Mouse (Mus musculus) kidney, embryonic 15.5 days (tissue): ENCODE data around the gene Vdac2. TPM values are rescaled to one million over a fixed set of nuclear protein-coding genes. Genes with fewer than 3 reads are reported as not detected.

Source experiments
- ATAC-seq: fragments of 200-750 bp; cut with Nextera tagmentation; replicated peaks from 2 replicates; pipeline ENCODE4 v1.8.0; 2017; ENCODE audit warnings: moderate TSS enrichment; ENCODE audit not compliant: low FRiP score
- H3K27ac ChIP-seq: fragments of 300-500 bp; sonication (generic); 2 replicates; pipeline ENCODE4 v1.5.1; 2015; ENCODE audit warnings: mild to moderate bottlenecking, inconsistent platforms
- H3K27me3 ChIP-seq: fragments of 300-500 bp; sonication (generic); 2 replicates; pipeline ENCODE4 v1.6.1; 2015; ENCODE audit warnings: inconsistent platforms
- H3K36me3 ChIP-seq: fragments of 300-500 bp; sonication (generic); 2 replicates; pipeline ENCODE4 v1.6.1; 2015; ENCODE audit warnings: inconsistent platforms
- H3K4me1 ChIP-seq: fragments of 300-500 bp; sonication (generic); 2 replicates; pipeline ENCODE4 v1.6.1; 2015; ENCODE audit warnings: inconsistent platforms
- H3K4me2 ChIP-seq: fragments of 300-500 bp; sonication (generic); 2 replicates; pipeline ENCODE4 v1.6.1; 2015; ENCODE audit warnings: moderate library complexity, mild to moderate bottlenecking, inconsistent platforms
- H3K4me3 ChIP-seq: fragments of 300-500 bp; sonication (generic); replicated peaks from 2 replicates; pipeline ENCODE4 v1.5.1; 2015; ENCODE audit warnings: mild to moderate bottlenecking, inconsistent platforms
- H3K9ac ChIP-seq: fragments of 300-500 bp; sonication (generic); 2 replicates; pipeline ENCODE4 v1.6.1; 2015; ENCODE audit warnings: mild to moderate bottlenecking, inconsistent platforms
- H3K9me3 ChIP-seq: fragments of 300-500 bp; sonication (generic); replicated peaks from 2 replicates; pipeline ENCODE4 v1.6.1; 2016; ENCODE audit warnings: inconsistent platforms
- WGBS: fragments of 180-500 bp; shearing (Covaris S2); methylation state at CpG from one replicate; pipeline ENCODE4 v1.1.7; 2015; ENCODE audit warnings: mixed read lengths; 5-methylcytosine and 5-hydroxymethylcytosine counted together
- polyA plus RNA-seq: library from polyadenylated mRNA; unstranded; fragments of >200 nt; fragmentation: Nextera tagmentation; extraction: Ambion mirVana; gene quantifications from 2 replicates; pipeline ENCODE4 v1.2.1, GENCODE M21; 2015

Vdac2 gene
- polyA plus RNA-seq, 1 experiment from 2014 or later: 318 TPM

DNA sequence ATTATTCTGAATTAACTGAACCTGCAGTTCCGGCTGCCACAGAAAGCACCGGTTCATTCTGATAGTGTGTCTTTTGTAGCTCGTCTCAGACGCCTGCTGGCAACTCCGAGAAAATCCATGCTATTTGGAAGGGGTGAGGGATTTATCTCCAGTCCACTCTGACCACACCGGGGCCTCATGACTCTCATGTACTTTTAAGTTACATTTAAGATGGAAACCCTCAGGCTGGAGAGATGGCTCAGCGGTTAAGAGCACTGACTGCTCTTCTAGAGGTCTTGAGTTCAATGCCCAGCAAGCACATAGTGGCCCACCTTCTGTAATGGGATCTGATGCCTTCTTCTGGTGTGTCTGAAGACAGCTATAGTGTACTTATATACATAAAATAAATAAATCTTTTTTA lies 2.7 kb upstream of the Vdac2 start:
- 62% methylated on average over 7 of the region's 7 CpGs for WGBS
- Histone ChIP-seq H3K4me1 (peaks cover 43% of the 10 kb centered on the region), H3K9me3 (no peaks in the 10 kb centered on the region), H3K27ac (peak overlapping the region; percentile 85), H3K9ac (no peak overlapping the region), H3K4me3 (no peak overlapping the region), H3K4me2 (no peak overlapping the region), H3K36me3 (no peaks in the 10 kb centered on the region), H3K27me3 (no peaks in the 10 kb centered on the region)
- peak; percentile 1; the same call in 1 of the 2 replicates for ATAC-seq

DNA sequence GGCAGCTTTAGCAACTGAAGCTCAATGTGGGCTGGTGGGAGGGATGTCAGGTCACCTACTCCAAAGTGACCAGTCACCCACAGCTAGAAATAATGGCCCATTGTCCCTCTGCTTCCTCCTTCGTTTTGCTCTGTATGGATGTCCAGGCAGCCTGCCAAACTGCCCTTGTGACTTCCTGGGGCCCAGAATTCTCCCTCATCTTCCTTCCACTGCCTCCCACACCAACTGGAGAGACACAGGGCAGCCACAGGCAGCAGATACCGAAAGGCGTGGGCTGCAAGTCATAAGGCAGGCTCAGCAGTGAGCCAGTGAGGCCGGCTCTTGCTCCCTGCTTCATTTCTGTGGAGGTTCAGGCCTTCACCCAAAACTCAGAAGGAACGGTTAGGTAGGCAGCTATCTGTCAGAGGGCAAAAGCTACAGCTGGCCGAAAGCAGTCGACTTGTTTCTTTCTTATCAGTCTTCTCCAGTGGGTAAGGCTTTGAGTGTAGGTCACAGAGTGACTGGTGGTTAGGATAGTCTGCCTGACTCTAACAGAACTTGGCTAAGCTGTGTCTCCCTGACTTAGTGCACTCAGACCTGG lies 2.2 kb upstream of the Vdac2 start:
- Histone ChIP-seq H3K9ac (no peak overlapping the region), H3K4me1 (peaks cover 43% of the 10 kb centered on the region), H3K9me3 (no peaks in the 10 kb centered on the region), H3K4me3 (no peak overlapping the region), H3K4me2 (no peak overlapping the region), H3K27me3 (no peaks in the 10 kb centered on the region), H3K36me3 (no peaks in the 10 kb centered on the region), H3K27ac (peak overlapping the region; percentile 85)
- WGBS: 14% methylated on average over 7 of the region's 7 CpGs
- ATAC-seq: peak; percentile 76

DNA sequence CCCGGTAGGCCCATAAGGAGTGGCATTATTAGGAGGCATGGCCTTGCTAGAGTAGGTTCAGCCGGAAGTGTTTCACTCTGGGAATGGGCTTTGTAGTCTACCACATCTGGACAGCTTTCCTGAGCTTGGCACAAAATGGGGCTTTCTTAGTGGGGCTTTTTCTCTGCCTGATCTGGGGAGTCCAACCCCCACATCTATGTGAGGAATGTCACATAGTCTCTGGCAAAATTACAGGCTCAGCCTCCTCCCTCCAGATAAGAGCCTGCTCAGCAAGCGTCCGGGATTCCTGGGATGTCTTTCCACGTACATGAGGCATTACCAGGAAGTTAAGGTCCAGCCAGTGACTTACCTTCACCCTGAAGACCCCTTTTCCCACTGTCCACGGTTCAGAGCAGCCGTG lies 1.1 kb upstream of the Vdac2 start:
- H3K4me3 ChIP-seq: no peak overlapping the region
- no peaks in the 10 kb centered on the region for H3K9me3 ChIP-seq
- 71% methylated on average over 7 of the region's 7 CpGs for WGBS
- peak overlapping the region; percentile 85 for H3K27ac ChIP-seq
- no peaks in the 10 kb centered on the region for H3K36me3 ChIP-seq
- no peaks in the 10 kb centered on the region for H3K27me3 ChIP-seq
- no peak overlapping the region for H3K4me2 ChIP-seq
- no peak for ATAC-seq
- no peak overlapping the region for H3K9ac ChIP-seq
- peaks cover 43% of the 10 kb centered on the region for H3K4me1 ChIP-seq

DNA sequence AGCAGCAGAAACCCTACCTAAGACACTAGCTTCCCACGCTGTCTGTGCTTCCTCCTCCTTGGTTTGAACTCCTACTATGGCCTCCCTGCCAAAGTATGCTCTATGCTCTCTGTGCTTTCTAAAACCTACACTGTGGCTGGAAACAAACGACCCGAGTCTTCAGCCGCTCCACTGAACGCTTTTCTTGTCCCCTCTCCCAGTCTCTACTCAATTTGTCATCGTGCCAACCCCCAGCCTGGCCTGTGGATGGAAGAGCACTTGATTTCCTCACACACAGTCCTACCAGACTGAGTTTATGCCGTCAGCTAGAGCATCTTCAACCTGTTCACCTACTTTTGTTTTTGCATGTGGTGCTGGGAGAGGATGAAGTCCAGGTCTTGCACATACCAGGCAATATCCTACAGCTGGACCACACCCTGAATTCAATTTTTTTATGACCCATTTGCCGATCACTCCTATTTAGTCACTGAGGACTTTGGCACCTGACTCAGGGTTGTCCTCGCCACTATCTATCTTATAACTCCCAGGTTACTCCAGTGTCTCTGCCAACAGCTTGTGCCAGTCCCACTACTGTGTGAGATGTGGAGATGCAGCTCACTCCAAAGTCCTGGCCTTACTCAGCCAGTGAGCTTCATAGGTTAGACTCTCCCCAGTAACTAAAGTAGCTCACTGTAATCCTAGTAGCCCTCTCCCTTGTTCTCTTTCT lies 901 bp downstream of the Vdac2 start:
- H3K9ac ChIP-seq: no peak overlapping the region
- peaks cover 49% of the 10 kb centered on the region for H3K4me1 ChIP-seq
- H3K27ac ChIP-seq: 0 out of 2 replicates have a peak overlapping the region, but pooled peaks have one; percentile 20
- no peak overlapping the region for H3K4me3 ChIP-seq
- no peaks in the 10 kb centered on the region for H3K27me3 ChIP-seq
- no peak for ATAC-seq
- WGBS: 69% methylated on average over 9 of the region's 9 CpGs
- no peak overlapping the region for H3K4me2 ChIP-seq
- H3K9me3 ChIP-seq: no peaks in the 10 kb centered on the region
- H3K36me3 ChIP-seq: no peaks in the 10 kb centered on the region

DNA sequence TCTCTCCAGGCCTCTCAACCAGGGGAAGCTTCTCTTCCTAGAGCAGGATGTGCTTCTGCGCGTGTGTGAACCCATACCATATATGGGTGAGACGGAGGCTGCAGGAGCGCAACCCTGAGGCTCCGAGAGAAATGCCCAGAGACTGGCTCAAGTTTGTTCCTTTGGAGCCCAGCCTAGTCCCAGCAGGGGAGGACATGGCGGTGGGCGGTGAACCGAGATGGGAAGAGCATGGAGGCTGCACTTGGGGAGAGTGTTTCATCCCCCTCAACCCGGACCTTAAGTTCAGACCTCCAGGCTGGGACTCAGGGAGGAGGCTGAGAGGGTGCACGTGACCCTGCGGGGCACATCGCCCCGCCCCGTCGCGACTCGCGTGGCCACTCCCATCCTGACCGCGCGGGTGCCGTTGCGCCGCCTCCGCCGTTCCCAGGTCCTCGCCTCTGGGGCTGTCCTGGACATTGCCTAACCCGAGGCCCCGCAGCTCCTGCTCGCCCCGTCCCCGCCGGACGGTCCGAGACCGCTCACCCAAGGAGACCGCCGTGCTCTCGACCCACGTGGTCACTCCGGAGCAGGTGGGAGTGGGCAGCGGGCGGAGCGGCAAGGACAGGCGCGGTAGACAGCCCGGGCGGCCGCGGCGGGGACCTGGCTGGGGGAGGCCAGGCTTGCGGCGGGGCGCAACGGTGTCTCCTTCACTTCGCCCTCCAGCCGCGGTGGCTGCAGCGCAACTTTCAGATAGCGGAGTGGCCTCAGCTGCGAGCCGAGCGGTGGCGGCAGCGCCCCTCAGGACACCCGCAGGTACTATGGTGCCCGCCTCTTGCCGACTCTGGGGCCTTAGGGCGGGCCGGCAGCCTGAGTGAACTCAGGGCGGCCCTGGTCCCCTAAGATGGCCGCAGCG lies 6.1 kb downstream of the Vdac2 start:
- Histone ChIP-seq H3K27ac (peak overlapping the region; percentile 99), H3K36me3 (peaks cover 31% of the 10 kb centered on the region), H3K4me1 (peaks cover 37% of the 10 kb centered on the region), H3K4me2 (peak overlapping the region; percentile 77), H3K9ac (peak overlapping the region; percentile 86), H3K27me3 (no peaks in the 10 kb centered on the region), H3K9me3 (no peaks in the 10 kb centered on the region), H3K4me3 (peak overlapping the region; percentile 73)
- ATAC-seq: peak; percentile 98
- WGBS: under 1% methylated on average over 73 of the region's 73 CpGs

DNA sequence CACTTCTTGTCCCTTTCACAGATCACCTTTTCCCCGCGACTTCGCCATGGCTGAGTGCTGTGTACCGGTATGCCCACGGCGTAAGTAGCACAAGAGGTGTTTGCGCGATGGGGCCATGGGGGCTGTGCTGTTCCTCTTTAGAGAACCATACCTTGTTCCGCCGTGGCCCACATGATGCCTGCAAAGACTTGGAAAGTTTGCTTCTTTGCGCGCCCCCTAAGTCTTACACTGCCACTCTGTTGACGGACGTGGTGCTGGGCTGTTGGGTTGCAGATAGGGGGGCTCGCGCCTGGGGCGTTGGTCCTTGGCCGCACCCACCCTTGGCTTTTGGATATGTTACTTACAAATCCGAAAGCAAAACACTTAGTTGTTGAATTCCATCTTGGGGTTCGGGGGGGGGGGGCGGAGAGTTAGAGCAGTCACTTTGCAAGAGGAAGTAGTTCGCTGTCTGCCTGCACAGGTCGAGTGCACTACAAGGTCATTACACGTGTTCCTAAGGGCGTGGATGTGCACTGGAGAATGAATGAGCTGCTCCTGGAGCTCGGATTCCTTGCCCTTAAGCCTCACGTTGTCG lies 6.9 kb downstream of the Vdac2 start:
- H3K36me3 ChIP-seq: peaks cover 38% of the 10 kb centered on the region
- H3K9me3 ChIP-seq: no peaks in the 10 kb centered on the region
- peak overlapping the region; percentile 99 for H3K27ac ChIP-seq
- peak overlapping the region; percentile 86 for H3K9ac ChIP-seq
- no peaks in the 10 kb centered on the region for H3K27me3 ChIP-seq
- under 1% methylated on average over 28 of the region's 28 CpGs for WGBS
- ATAC-seq: no peak; the same call in 1 of the 2 replicates
- peaks cover 29% of the 10 kb centered on the region for H3K4me1 ChIP-seq
- H3K4me3 ChIP-seq: peak overlapping the region; percentile 73
- H3K4me2 ChIP-seq: peak overlapping the region; percentile 77

DNA sequence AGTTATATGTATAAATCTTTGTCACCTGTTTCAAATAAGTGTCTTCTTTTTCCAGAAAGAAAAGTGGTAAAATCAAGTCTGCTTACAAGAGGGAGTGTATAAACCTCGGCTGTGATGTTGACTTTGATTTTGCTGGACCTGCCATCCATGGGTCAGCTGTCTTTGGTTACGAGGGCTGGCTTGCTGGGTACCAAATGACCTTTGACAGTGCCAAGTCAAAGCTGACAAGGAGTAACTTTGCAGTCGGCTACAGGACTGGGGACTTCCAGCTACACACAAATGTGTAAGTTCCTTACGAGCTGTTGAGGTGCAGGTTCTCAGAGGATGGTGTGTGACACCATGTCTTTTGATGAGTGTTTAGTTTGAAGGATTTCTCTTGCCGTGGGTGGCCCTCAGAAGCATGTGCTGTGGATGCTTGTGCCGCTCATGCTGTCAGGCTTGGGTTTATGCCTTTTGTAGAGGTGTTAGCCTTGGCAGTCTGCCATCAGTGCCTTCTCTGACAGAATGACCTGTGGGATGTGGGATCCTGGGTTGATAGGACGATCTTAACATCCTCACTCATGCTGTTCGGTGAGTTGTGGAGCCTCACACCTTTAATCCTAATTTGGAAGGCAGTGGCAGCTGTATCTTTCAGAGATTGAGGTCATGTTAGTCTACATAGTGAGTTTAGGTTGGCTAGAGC lies 13.4 kb downstream of the Vdac2 start:
- Histone ChIP-seq H3K36me3 (peaks cover 97% of the 10 kb centered on the region), H3K9ac (no peak overlapping the region), H3K4me2 (no peak overlapping the region), H3K9me3 (no peaks in the 10 kb centered on the region), H3K4me1 (peaks cover 13% of the 10 kb centered on the region), H3K27ac (no peak overlapping the region), H3K27me3 (no peaks in the 10 kb centered on the region), H3K4me3 (no peak overlapping the region)
- WGBS: 70% methylated on average over 8 of the region's 8 CpGs
- ATAC-seq: no peak

DNA sequence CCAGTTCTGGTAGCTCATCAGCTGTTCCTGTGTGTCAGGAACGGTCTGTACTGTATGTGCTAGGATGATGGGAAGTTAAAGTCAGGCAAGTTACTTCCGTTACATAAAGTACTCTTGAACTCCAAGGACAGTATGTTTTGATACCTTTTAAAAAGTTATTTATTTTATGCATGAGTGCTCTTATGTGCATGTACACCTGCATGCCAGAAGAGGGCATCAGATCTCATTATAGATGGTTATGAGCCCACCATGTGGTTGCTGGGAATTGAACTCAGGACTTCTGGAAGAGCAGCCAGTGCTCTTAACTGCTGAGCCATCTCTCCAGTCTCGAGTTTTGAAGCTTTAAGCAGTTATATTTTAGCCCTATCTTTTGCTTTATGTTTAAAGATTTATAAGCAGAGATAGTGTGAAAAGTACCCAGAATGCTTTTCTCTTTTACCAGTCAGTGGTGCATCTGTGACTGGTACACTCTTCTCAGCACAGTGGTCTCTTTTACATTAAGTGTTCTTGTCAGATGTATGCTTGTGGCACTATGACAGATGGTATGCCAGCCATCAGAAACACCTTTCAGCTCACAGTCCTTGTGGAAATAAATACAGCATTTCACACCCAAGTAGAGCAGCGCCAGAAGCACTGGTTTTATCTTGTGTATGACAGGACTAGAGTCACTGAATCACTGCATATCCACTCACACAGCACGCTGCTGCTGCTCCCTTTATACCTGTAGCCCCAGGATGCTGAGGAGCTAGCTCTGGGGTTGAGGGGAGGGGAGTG lies 17.0 kb downstream of the Vdac2 start:
- Histone ChIP-seq H3K9me3 (no peaks in the 10 kb centered on the region), H3K27me3 (no peaks in the 10 kb centered on the region), H3K4me3 (no peak overlapping the region), H3K4me1 (peaks cover 13% of the 10 kb centered on the region), H3K27ac (no peak overlapping the region), H3K4me2 (no peak overlapping the region), H3K36me3 (peaks cover 98% of the 10 kb centered on the region), H3K9ac (no peak overlapping the region)
- no peak for ATAC-seq
- 88% methylated on average over 5 of the region's 5 CpGs for WGBS

DNA sequence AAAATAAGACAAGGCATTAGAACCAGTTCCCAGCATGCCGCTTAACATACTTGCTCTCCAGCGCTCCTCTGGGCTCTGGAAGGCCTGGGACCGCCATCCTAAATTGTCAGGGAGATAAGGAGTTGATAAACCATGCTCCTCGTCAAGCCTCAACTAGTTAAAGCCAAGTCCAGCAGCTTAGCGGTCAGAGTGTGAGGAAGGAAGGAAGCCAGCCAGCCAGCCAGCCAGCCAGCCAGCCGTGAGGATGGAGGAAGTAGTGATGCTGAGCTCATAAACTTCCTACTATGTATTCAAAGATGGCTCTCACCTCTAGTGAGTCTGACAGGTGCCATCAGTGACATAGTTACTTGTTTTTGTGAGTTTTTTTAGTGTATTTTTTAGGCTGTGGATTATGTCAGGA lies 18.2 kb downstream of the Vdac2 start:
- 72% methylated on average over 6 of the region's 6 CpGs for WGBS
- Histone ChIP-seq H3K4me1 (peaks cover 25% of the 10 kb centered on the region), H3K27ac (no peak overlapping the region), H3K4me3 (no peak overlapping the region), H3K27me3 (no peaks in the 10 kb centered on the region), H3K9me3 (no peaks in the 10 kb centered on the region), H3K4me2 (no peak overlapping the region), H3K36me3 (peaks cover 85% of the 10 kb centered on the region), H3K9ac (no peak overlapping the region)
- ATAC-seq: no peak

DNA sequence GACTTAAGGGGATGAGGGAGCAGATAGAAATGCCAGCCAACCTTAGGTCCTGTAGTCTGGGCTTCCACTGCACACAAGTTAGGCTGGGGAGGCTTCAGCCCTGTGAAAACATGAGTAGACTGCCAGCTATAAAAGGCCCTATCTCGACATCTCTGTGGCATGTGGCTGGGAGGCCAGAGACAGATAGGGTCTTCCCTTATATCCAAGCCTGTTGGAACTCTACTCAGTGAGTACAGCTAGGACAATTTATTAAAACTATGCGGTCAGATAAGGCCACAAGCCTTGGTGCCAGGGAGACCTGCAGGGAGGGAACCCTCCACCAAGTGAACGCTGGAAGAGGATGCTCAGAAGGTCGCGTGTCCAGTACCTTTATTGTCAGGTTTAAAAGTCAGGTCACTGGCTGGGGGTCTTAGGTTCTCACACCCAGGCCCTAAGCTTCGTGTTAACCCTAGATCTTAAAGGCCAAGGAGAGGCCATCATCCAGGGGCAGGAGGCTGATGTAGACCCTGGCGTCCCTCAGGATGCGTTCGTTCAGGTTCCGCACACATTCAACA lies 21.9 kb downstream of the Vdac2 start:
- Histone ChIP-seq H3K9ac (no peak overlapping the region), H3K4me3 (peak overlapping the region; percentile 79), H3K36me3 (peaks cover 49% of the 10 kb centered on the region), H3K27ac (peak overlapping the region; percentile 86), H3K27me3 (no peaks in the 10 kb centered on the region), H3K4me1 (peaks cover 35% of the 10 kb centered on the region), H3K4me2 (peak overlapping the region; percentile 93), H3K9me3 (no peaks in the 10 kb centered on the region)
- ATAC-seq: no peak
- 13% methylated on average over 10 of the region's 10 CpGs for WGBS
